Mouse (Mus musculus): ENCODE measurements around the gene Iscu. TPM values are rescaled to one million over a fixed set of nuclear protein-coding genes. Genes with fewer than 3 reads are reported as not detected.
A peak's percentile ranks its signal among the peaks of the same experiment; 100 is the strongest.
"Not testable (repeated sequence)": the region's sequence is repeated elsewhere in the genome, so short reads cannot be mapped to it uniquely, and the experiment has no call there.

Gene Iscu
- polyA plus RNA-seq, 2 experiments, result 64.9 to 103 TPM

- no peaks in the 10 kb centered on the region for H3K36me3 ChIP-seq (replicated peaks; ENCODE audit: control insufficient read depth, insufficient read depth, low read depth)
- H3K4me3 ChIP-seq (ENCODE audit: insufficient read depth in 1 of 2, low read depth in 2 of 2, low read length in 2 of 2), result no peak overlapping the region
- no peak overlapping the region for H3K9ac ChIP-seq (replicated peaks)
- ATAC-seq (ENCODE audit: insufficient read depth) (no peak), DNase-seq (ENCODE audit: low read depth in 3 of 3, low spot score in 3 of 3) (no peak)
- H3K4me2 ChIP-seq (ENCODE audit: low read depth), result no peak overlapping the region
- TF ChIP-seq CTCF (IDR thresholded peaks at IDR 0.05; ENCODE audit: low read depth), result no peak
- TF ChIP-seq EP300 (IDR thresholded peaks at IDR 0.05; ENCODE audit: low read depth), result no peak
- H3K27me3 ChIP-seq (ENCODE audit: control insufficient read depth, insufficient read depth, low read length), result no peaks in the 10 kb centered on the region
- no peaks in the 10 kb centered on the region for H3K4me1 ChIP-seq (replicated peaks; ENCODE audit: control insufficient read depth in 2 of 2, insufficient read depth in 2 of 2, low read length in 1 of 2)
- H3K27ac ChIP-seq, result no peak overlapping the region
- 56% methylated on average over 9 of the region's 9 CpGs for WGBS (ENCODE audit: insufficient replicate concordance)
- H3K9me3 ChIP-seq (ENCODE audit: control insufficient read depth, low read length), result no peaks in the 10 kb centered on the region
Measured at GRCm38 (mm10) chr5:113807712-113808111, 35.2 kb downstream of the Iscu start.

GRCm38 (mm10) chr5:113808177-113808576 is 35.6 kb downstream of the Iscu start:
- WGBS (ENCODE audit: insufficient replicate concordance), result 45% methylated on average over 2 of the region's 2 CpGs
- ATAC-seq (ENCODE audit: insufficient read depth) (no peak), DNase-seq (ENCODE audit: low read depth in 3 of 3, low spot score in 3 of 3) (no peak)
- H3K4me1 ChIP-seq (replicated peaks; ENCODE audit: control insufficient read depth in 2 of 2, insufficient read depth in 2 of 2, low read length in 1 of 2), result no peaks in the 10 kb centered on the region
- no peaks in the 10 kb centered on the region for H3K9me3 ChIP-seq (ENCODE audit: control insufficient read depth, low read length)
- H3K27me3 ChIP-seq (ENCODE audit: control insufficient read depth, insufficient read depth, low read length), result no peaks in the 10 kb centered on the region
- no peak overlapping the region for H3K4me3 ChIP-seq (ENCODE audit: insufficient read depth in 1 of 2, low read depth in 2 of 2, low read length in 2 of 2)
- H3K9ac ChIP-seq (replicated peaks), result no peak overlapping the region
- TF ChIP-seq CTCF (IDR thresholded peaks at IDR 0.05; ENCODE audit: low read depth), result no peak
- no peak for TF ChIP-seq EP300 (IDR thresholded peaks at IDR 0.05; ENCODE audit: low read depth)
- no peak overlapping the region for H3K27ac ChIP-seq
- H3K4me2 ChIP-seq (ENCODE audit: low read depth), result no peak overlapping the region
- no peaks in the 10 kb centered on the region for H3K36me3 ChIP-seq (replicated peaks; ENCODE audit: control insufficient read depth, insufficient read depth, low read depth)

GRCm38 (mm10) chr5:113810111-113810510 is 37.6 kb downstream of the Iscu start:
- 64% methylated on average over 4 of the region's 4 CpGs for WGBS (ENCODE audit: insufficient replicate concordance)
- DNase-seq (ENCODE audit: low read depth in 3 of 3, low spot score in 3 of 3) (no peak), ATAC-seq (ENCODE audit: insufficient read depth) (no peak)
- TF ChIP-seq CTCF (IDR thresholded peaks at IDR 0.05; ENCODE audit: low read depth), result no peak
- H3K9me3 ChIP-seq (ENCODE audit: control insufficient read depth, low read length), result no peaks in the 10 kb centered on the region
- H3K4me1 ChIP-seq (replicated peaks; ENCODE audit: control insufficient read depth in 2 of 2, insufficient read depth in 2 of 2, low read length in 1 of 2), result no peaks in the 10 kb centered on the region
- H3K9ac ChIP-seq (replicated peaks), result no peak overlapping the region
- H3K4me2 ChIP-seq (ENCODE audit: low read depth), result no peak overlapping the region
- H3K27ac ChIP-seq, result no peak overlapping the region
- no peak overlapping the region for H3K4me3 ChIP-seq (ENCODE audit: insufficient read depth in 1 of 2, low read depth in 2 of 2, low read length in 2 of 2)
- no peaks in the 10 kb centered on the region for H3K36me3 ChIP-seq (replicated peaks; ENCODE audit: control insufficient read depth, insufficient read depth, low read depth)
- H3K27me3 ChIP-seq (ENCODE audit: control insufficient read depth, insufficient read depth, low read length), result no peaks in the 10 kb centered on the region

GRCm38 (mm10) chr5:113811824-113812420 is 39.4 kb downstream of the Iscu start:
- H3K9ac ChIP-seq (replicated peaks); H3K27ac ChIP-seq; ATAC-seq (ENCODE audit: insufficient read depth); H3K4me2 ChIP-seq (ENCODE audit: low read depth); H3K27me3 ChIP-seq (ENCODE audit: control insufficient read depth, insufficient read depth, low read length); H3K9me3 ChIP-seq (ENCODE audit: control insufficient read depth, low read length); H3K4me1 ChIP-seq (replicated peaks; ENCODE audit: control insufficient read depth in 2 of 2, insufficient read depth in 2 of 2, low read length in 1 of 2); H3K36me3 ChIP-seq (replicated peaks; ENCODE audit: control insufficient read depth, insufficient read depth, low read depth); DNase-seq (ENCODE audit: low read depth in 3 of 3, low spot score in 3 of 3); H3K4me3 ChIP-seq (ENCODE audit: insufficient read depth in 1 of 2, low read depth in 2 of 2, low read length in 2 of 2): not testable (repeated sequence)
- TF ChIP-seq CTCF (IDR thresholded peaks at IDR 0.05; ENCODE audit: low read depth), result peak; percentile 57
- WGBS (ENCODE audit: insufficient replicate concordance), result 13% methylated on average over 11 of the region's 12 CpGs

- Histone ChIP-seq H3K9ac (replicated peaks) (no peak overlapping the region), H3K27me3 (ENCODE audit: control insufficient read depth, insufficient read depth, low read length) (no peaks in the 10 kb centered on the region), H3K4me1 (replicated peaks; ENCODE audit: control insufficient read depth in 2 of 2, insufficient read depth in 2 of 2, low read length in 1 of 2) (0 out of 4 replicates have a peak, but pooled peaks cover 0 to 2% of the 10 kb centered on the region in 2 experiments), H3K36me3 (replicated peaks; ENCODE audit: control insufficient read depth, insufficient read depth, low read depth) (no peaks in the 10 kb centered on the region), H3K4me2 (ENCODE audit: low read depth) (no peak overlapping the region), H3K27ac (no peak overlapping the region), H3K9me3 (ENCODE audit: control insufficient read depth, low read length) (no peaks in the 10 kb centered on the region), H3K4me3 (ENCODE audit: insufficient read depth in 1 of 2, low read depth in 2 of 2, low read length in 2 of 2) (no peak overlapping the region)
- no peak for ATAC-seq (ENCODE audit: insufficient read depth)
- 53% methylated on average over 2 of the region's 2 CpGs for WGBS (ENCODE audit: insufficient replicate concordance)
- no peak for DNase-seq (ENCODE audit: low read depth in 3 of 3, low spot score in 3 of 3)
- no peak for TF ChIP-seq EP300 (IDR thresholded peaks at IDR 0.05; ENCODE audit: low read depth)
- TF ChIP-seq CTCF (IDR thresholded peaks at IDR 0.05; ENCODE audit: low read depth), result no peak
Measured at GRCm38 (mm10) chr5:113812638-113813037, 40.1 kb downstream of the Iscu start.

All from liver, embryonic 14.5 days (tissue).